Mouse (Mus musculus): ENCODE results near the gene Gm17660. TPM values are rescaled to one million over a fixed set of nuclear protein-coding genes. Genes with fewer than 3 reads are reported as not detected.
"Not testable (repeated sequence)": the region's sequence is repeated elsewhere in the genome, so short reads cannot be mapped to it uniquely, and the experiment has no call there.

The Gm17660 gene
- polyA plus RNA-seq, 1 experiment from 2014 or later: not detected

DNA sequence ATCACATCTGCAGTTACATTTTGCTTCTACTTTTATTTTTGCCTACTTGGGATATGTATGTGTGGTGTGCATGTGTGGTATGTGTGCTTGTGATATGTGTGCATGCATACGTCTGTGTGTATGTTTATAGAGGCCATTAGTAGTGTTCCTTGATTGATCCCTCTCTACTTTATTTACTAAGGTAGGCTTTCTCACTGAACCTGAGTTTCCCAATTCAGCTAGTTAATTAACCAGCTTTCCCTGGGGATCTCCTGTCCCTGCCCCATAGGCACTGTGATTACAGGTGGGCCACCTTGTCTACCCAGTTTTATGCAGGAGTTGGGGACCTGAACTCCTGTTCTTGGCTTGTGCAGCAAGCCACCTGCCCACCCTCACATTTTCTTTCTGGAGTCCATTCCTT is 40.7 kb downstream of the Gm17660 start:
- Histone ChIP-seq H3K4me2 (ENCODE audit: low read depth, low read length) (no peak overlapping the region), H3K4me3 (ENCODE audit: low read depth, low read length) (no peak overlapping the region), H3K36me3 (ENCODE audit: control insufficient read depth, insufficient read depth) (no peaks in the 10 kb centered on the region), H3K27me3 (ENCODE audit: control insufficient read depth, insufficient read depth, low read depth, low read length) (no peaks in the 10 kb centered on the region), H3K27ac (ENCODE audit: low read length) (no peak overlapping the region; the same call in 1 of the 2 replicates), H3K9me3 (replicated peaks; ENCODE audit: control insufficient read depth, low read length) (no peaks in the 10 kb centered on the region), H3K9ac (ENCODE audit: low read depth, low read length) (no peak overlapping the region), H3K4me1 (ENCODE audit: control insufficient read depth, low read depth, low read length) (peaks cover 13% of the 10 kb centered on the region)
- 65% methylated on average over 1 of the region's 1 CpGs for WGBS (ENCODE audit: insufficient replicate concordance)
- ATAC-seq (ENCODE audit: low read depth): no peak; the same call in 1 of the 2 replicates

DNA sequence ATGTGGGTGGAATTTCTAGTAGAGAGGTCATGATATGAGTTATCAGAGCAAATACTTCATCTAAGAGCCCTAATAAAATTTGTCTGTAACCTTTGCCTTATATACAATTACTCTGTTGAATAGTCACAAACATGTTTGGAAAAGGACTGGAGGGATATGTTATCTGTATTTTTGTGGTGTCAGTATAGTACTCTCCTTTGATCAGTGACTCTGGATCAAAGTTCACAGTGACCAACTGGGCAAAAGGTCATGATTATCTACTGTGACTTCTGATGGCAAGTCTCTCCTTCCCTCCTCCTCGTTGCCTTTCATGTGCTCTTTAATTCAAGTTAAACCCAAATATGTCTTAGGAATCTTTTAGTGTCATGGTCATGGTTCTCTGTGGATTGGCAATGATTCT is 41.6 kb downstream of the Gm17660 start:
- Histone ChIP-seq H3K4me2 (ENCODE audit: low read depth, low read length) (no peak overlapping the region), H3K4me3 (ENCODE audit: low read depth, low read length) (no peak overlapping the region), H3K36me3 (ENCODE audit: control insufficient read depth, insufficient read depth) (no peaks in the 10 kb centered on the region), H3K27ac (ENCODE audit: low read length) (no peak overlapping the region), H3K4me1 (ENCODE audit: control insufficient read depth, low read depth, low read length) (peaks cover 13% of the 10 kb centered on the region), H3K9me3 (replicated peaks; ENCODE audit: control insufficient read depth, low read length) (no peaks in the 10 kb centered on the region), H3K9ac (ENCODE audit: low read depth, low read length) (no peak overlapping the region), H3K27me3 (ENCODE audit: control insufficient read depth, insufficient read depth, low read depth, low read length) (no peaks in the 10 kb centered on the region)
- 30% methylated on average over 1 of the region's 1 CpGs for WGBS (ENCODE audit: insufficient replicate concordance)
- ATAC-seq (ENCODE audit: low read depth): peak; percentile 56

DNA sequence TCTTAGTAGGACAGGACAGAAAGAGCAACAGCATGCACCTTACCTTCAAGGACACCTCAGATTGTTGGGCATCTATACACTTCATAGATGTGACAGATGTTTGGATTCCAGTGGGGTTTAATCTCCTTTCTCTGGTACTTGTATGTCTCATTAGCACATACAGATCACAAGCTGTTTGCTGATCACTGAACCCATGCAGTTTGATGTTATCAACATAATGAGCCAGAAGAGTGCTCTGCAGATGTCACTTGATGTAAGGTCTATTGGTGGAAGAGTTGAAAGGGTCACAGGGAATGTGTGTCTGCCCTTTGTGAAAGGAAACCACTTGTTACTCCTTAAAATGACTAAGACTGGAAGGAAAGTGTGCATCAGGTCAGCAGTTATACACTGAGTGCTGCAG is 42.3 kb downstream of the Gm17660 start:
- H3K4me1 ChIP-seq (ENCODE audit: control insufficient read depth, low read depth, low read length): peaks cover 13% of the 10 kb centered on the region
- H3K9me3 ChIP-seq (replicated peaks; ENCODE audit: control insufficient read depth, low read length): no peaks in the 10 kb centered on the region
- no peaks in the 10 kb centered on the region for H3K36me3 ChIP-seq (ENCODE audit: control insufficient read depth, insufficient read depth)
- no peak overlapping the region for H3K9ac ChIP-seq (ENCODE audit: low read depth, low read length)
- H3K4me3 ChIP-seq (ENCODE audit: low read depth, low read length): no peak overlapping the region
- ATAC-seq (ENCODE audit: low read depth): no peak
- H3K27me3 ChIP-seq (ENCODE audit: control insufficient read depth, insufficient read depth, low read depth, low read length): no peaks in the 10 kb centered on the region
- H3K27ac ChIP-seq (ENCODE audit: low read length): no peak overlapping the region
- no peak overlapping the region for H3K4me2 ChIP-seq (ENCODE audit: low read depth, low read length)

DNA sequence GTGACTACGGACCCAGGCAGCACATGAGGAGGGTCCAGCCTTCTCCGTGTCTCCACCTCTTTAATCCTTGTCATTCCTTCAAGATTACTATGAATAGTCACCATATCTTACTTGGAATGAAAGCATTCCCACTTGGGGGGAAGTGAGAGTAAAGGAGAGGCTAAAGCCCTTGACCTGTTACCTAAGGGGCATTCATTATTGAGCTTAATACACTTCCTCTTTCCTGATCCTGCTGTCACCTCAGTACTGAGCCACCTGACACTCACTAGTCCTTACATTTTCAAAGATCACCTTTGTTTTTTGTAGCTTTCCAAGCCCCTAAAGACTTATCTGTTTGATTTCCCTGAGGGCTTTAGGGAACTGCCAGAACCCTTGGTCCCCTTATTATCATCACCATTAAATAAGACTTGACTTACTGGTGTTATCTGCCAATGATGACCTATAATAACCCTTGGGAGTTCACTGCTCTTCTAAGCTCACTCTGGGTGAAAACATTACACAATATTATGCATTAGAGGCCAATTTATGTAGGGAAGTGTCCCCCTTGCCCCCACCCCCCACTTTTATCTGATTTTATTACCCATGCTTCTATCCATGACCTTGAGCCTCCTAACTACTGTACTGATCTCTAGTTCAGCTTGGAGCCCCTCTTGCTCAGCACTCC is 44.8 kb downstream of the Gm17660 start:
- Histone ChIP-seq H3K4me3 (ENCODE audit: low read depth, low read length) (no peak overlapping the region), H3K27me3 (ENCODE audit: control insufficient read depth, insufficient read depth, low read depth, low read length) (no peaks in the 10 kb centered on the region), H3K9me3 (replicated peaks; ENCODE audit: control insufficient read depth, low read length) (no peaks in the 10 kb centered on the region), H3K27ac (ENCODE audit: low read length) (no peak overlapping the region), H3K9ac (ENCODE audit: low read depth, low read length) (no peak overlapping the region), H3K4me1 (ENCODE audit: control insufficient read depth, low read depth, low read length) (peaks cover 11% of the 10 kb centered on the region), H3K36me3 (ENCODE audit: control insufficient read depth, insufficient read depth) (no peaks in the 10 kb centered on the region), H3K4me2 (ENCODE audit: low read depth, low read length) (no peak overlapping the region)
- WGBS (ENCODE audit: insufficient replicate concordance): 85% methylated on average over 2 of the region's 2 CpGs
- 0 out of 2 replicates have a peak, but pooled peaks have one; percentile 11 for ATAC-seq (ENCODE audit: low read depth)

DNA sequence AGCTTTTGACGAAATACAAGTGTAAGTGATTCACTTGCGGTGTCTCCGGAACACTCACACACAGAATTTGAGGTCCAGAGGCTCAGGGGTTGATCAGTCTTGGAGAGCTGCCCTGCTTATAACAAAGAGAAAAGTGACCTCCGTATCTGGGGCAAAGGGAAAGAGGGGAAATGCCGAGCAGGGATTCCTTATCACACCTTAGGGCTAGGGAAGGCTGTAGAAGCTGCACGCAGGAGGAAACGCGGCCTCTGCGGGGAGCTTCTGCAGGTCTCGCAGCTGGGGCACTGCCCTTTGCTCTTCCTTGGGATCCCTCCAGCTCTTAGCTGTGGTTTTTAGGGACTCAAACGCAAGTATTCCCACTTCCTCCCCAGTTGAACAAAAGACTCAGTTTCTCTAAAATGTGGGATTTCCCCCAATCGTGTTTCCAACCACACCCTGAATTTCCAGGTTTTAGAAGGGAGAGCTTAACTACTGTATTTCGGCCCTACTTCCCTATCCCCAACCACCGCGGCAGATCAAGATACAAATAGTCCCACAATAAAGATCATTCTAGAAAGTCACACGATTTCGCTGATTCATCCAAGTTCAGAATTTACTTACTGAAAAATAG is 52.1 kb downstream of the Gm17660 start:
- Histone ChIP-seq H3K4me1 (ENCODE audit: control insufficient read depth, low read depth, low read length) (peaks cover 10% of the 10 kb centered on the region), H3K27ac (ENCODE audit: low read length) (no peak overlapping the region), H3K27me3 (ENCODE audit: control insufficient read depth, insufficient read depth, low read depth, low read length) (no peaks in the 10 kb centered on the region), H3K4me2 (ENCODE audit: low read depth, low read length) (peak overlapping the region; percentile 37; the same call in 1 of the 2 replicates), H3K9me3 (replicated peaks; ENCODE audit: control insufficient read depth, low read length) (no peaks in the 10 kb centered on the region), H3K4me3 (ENCODE audit: low read depth, low read length) (no peak overlapping the region), H3K9ac (ENCODE audit: low read depth, low read length) (no peak overlapping the region), H3K36me3 (ENCODE audit: control insufficient read depth, insufficient read depth) (no peaks in the 10 kb centered on the region)
- no peak for ATAC-seq (ENCODE audit: low read depth)
- 27% methylated on average over 17 of the region's 17 CpGs for WGBS (ENCODE audit: insufficient replicate concordance)

DNA sequence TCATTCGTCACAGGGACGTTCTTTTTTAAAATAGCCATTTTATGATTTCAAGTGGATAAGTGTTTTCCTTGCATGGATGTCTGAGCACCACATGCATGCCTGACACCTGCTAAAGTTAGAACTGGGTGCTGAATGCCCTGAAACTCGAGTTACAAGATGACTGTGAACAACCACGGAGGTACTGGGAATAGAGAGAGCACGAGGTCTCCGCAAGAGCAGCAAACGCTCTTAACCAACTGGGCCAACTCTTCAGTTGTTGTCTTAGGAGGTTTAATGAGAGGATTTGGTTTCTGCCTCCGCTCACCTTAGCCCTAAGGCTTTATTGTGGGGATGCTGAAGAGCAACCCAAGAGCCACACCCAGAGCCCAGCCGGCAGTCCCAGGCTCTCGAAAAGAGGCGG is 52.6 kb downstream of the Gm17660 start:
- Histone ChIP-seq H3K4me3 (ENCODE audit: low read depth, low read length) (no peak overlapping the region), H3K36me3 (ENCODE audit: control insufficient read depth, insufficient read depth) (no peaks in the 10 kb centered on the region), H3K4me2 (ENCODE audit: low read depth, low read length) (no peak overlapping the region), H3K4me1 (ENCODE audit: control insufficient read depth, low read depth, low read length) (peaks cover 12% of the 10 kb centered on the region), H3K27ac (ENCODE audit: low read length) (no peak overlapping the region), H3K9ac (ENCODE audit: low read depth, low read length) (no peak overlapping the region), H3K9me3 (replicated peaks; ENCODE audit: control insufficient read depth, low read length) (no peaks in the 10 kb centered on the region), H3K27me3 (ENCODE audit: control insufficient read depth, insufficient read depth, low read depth, low read length) (no peaks in the 10 kb centered on the region)
- 69% methylated on average over 11 of the region's 11 CpGs for WGBS (ENCODE audit: insufficient replicate concordance)
- no peak for ATAC-seq (ENCODE audit: low read depth)

DNA sequence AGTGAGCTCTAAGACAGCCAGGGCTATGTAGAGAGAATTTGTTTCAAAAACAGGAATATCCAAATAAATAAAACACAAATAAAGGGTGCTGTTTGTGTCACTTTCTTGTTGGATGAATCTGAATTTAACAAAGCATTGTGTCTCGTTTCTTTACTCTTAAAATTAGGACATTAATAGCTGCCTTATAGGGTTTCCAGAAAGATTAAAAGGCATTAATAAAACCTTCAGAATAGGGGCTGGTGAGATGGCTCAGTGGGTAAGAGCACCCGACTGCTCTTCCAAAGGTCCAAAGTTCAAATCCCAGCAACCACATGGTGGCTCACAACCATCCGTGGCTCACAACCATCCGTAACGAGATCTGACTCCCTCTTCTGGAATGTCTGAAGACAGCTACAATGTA is 53.2 kb downstream of the Gm17660 start:
- H3K4me3 ChIP-seq (ENCODE audit: low read depth, low read length); H3K4me2 ChIP-seq (ENCODE audit: low read depth, low read length); H3K27ac ChIP-seq (ENCODE audit: low read length); H3K9ac ChIP-seq (ENCODE audit: low read depth, low read length); H3K27me3 ChIP-seq (ENCODE audit: control insufficient read depth, insufficient read depth, low read depth, low read length); H3K9me3 ChIP-seq (replicated peaks; ENCODE audit: control insufficient read depth, low read length); H3K36me3 ChIP-seq (ENCODE audit: control insufficient read depth, insufficient read depth); ATAC-seq (ENCODE audit: low read depth): not testable (repeated sequence)
- peaks cover 13% of the 10 kb centered on the region for H3K4me1 ChIP-seq (ENCODE audit: control insufficient read depth, low read depth, low read length)
- 66% methylated on average over 5 of the region's 5 CpGs for WGBS (ENCODE audit: insufficient replicate concordance)

DNA sequence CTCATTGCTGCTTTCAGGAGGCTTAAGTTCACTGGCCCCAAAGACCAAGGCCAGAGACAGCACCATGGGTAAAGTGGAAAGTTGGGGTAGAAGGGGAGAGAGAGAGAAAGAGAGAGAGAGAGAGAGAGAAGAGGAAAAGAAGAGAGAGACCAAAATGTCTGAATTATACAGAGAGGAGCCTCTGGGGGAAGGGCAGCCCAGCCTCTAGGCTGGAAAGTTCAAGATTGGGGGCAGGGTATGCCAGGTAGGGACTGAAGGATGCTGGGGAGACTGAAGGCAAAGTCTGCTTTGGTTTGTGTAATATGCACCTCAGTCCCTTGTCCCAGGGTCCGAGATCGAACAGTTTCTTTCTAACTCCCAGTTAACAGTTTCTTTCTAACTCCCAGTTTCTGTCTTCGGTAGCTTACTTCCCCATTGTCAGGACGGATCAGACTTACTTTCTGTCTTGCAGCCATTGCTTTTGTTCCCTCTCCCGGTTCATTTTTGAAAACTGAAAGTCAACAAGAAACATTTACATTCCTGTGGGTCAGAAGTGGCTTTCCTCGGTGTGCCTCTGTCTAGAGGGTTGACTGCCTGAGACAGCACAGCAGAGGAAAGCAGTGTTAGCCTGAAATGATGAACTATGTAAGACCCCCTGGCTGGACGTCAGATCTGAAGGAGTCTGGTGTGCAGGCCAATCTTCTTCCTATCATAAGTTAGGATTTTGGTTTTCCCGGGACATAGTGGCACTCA is 54.0 kb downstream of the Gm17660 start:
- ATAC-seq (ENCODE audit: low read depth): no peak
- Histone ChIP-seq H3K4me1 (ENCODE audit: control insufficient read depth, low read depth, low read length) (peaks cover 13% of the 10 kb centered on the region), H3K36me3 (ENCODE audit: control insufficient read depth, insufficient read depth) (no peaks in the 10 kb centered on the region), H3K9me3 (replicated peaks; ENCODE audit: control insufficient read depth, low read length) (no peaks in the 10 kb centered on the region), H3K4me3 (ENCODE audit: low read depth, low read length) (no peak overlapping the region), H3K27me3 (ENCODE audit: control insufficient read depth, insufficient read depth, low read depth, low read length) (no peaks in the 10 kb centered on the region), H3K9ac (ENCODE audit: low read depth, low read length) (no peak overlapping the region), H3K4me2 (ENCODE audit: low read depth, low read length) (peak overlapping the region; percentile 19; the same call in 1 of the 2 replicates), H3K27ac (ENCODE audit: low read length) (0 out of 2 replicates have a peak overlapping the region, but pooled peaks have one; percentile 15)
- 38% methylated on average over 8 of the region's 8 CpGs for WGBS (ENCODE audit: insufficient replicate concordance)

DNA sequence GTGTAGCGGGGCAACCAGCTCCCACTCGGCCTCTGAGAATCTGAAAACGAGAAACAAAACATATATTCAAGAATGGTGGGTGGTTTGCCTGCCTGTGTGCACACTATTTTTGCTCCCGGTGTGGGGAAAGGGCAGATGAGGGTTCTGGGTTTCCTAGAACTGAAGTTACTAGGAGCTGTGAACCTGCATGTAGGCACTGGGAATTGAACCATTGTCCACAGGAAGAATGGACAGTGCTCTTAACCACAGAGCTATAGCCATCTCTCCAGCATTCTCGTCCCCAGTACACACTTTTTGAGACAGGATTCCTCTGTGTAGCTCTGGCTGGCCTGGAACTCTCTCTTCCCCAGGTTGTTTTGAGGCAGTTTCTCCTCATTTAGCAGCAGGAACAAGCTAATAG is 54.9 kb downstream of the Gm17660 start:
- no peak overlapping the region; the same call in 1 of the 2 replicates for H3K9ac ChIP-seq (ENCODE audit: low read depth, low read length)
- peak overlapping the region; percentile 83 for H3K27ac ChIP-seq (ENCODE audit: low read length)
- no peak for ATAC-seq (ENCODE audit: low read depth)
- peaks cover 13% of the 10 kb centered on the region for H3K4me1 ChIP-seq (ENCODE audit: control insufficient read depth, low read depth, low read length)
- no peaks in the 10 kb centered on the region; the same call in 1 of the 2 replicates for H3K36me3 ChIP-seq (ENCODE audit: control insufficient read depth, insufficient read depth)
- no peaks in the 10 kb centered on the region for H3K9me3 ChIP-seq (replicated peaks; ENCODE audit: control insufficient read depth, low read length)
- peak overlapping the region; percentile 61 for H3K4me2 ChIP-seq (ENCODE audit: low read depth, low read length)
- WGBS (ENCODE audit: insufficient replicate concordance): 34% methylated on average over 5 of the region's 5 CpGs
- peak overlapping the region; percentile 64; the same call in 1 of the 2 replicates for H3K4me3 ChIP-seq (ENCODE audit: low read depth, low read length)
- H3K27me3 ChIP-seq (ENCODE audit: control insufficient read depth, insufficient read depth, low read depth, low read length): no peaks in the 10 kb centered on the region

Data from liver, embryonic 16.5 days (tissue).